Mouse (Mus musculus): ENCODE measurements around the gene Dusp12. TPM values are rescaled to one million over a fixed set of nuclear protein-coding genes. Genes with fewer than 3 reads are reported as not detected.

Gene Dusp12
- polyA plus RNA-seq, 1 experiment: 13.8 TPM

- H3K27me3 ChIP-seq (replicated peaks; ENCODE audit: control insufficient read depth, insufficient read depth, low read length): no peaks in the 10 kb centered on the region
- no peak overlapping the region for H3K27ac ChIP-seq (ENCODE audit: insufficient read depth, low read depth, low read length)
- 53% methylated on average over 4 of the region's 4 CpGs for WGBS
- no peak for DNase-seq
- TF ChIP-seq CTCF (conservative IDR thresholded peaks at IDR 0.05; ENCODE audit: insufficient read depth, insufficient read length, low read depth, low read length): no peak
- TF ChIP-seq POLR2A (IDR thresholded peaks at IDR 0.05; ENCODE audit: low read depth, low read length): no peak
- 0 out of 2 replicates have a peak, but pooled peaks cover 4% of the 10 kb centered on the region for H3K4me1 ChIP-seq (ENCODE audit: control insufficient read depth, insufficient read depth, low read length)
- no peaks in the 10 kb centered on the region for H3K36me3 ChIP-seq (ENCODE audit: control insufficient read depth, insufficient read depth, low read length)
- H3K4me3 ChIP-seq (ENCODE audit: insufficient read depth, low read depth, low read length): no peak overlapping the region
These were observed 22.3 kb downstream of the Dusp12 start for GRCm38 (mm10) chr1:170863033-170863432.

DNA sequence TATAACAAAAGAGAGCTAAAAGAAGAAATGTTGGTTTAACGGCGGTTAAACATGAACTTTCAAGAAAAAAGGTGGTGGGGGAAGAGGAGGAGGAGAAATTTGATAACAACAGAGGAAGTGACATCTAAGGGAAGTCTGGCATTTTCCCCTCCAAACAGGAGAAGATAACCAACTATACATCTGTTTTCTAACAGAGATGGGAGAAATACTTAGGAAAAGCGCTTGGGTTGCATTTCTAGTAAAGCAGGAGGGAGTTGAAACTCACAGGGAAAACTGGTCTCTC lies 23.0 kb downstream of the Dusp12 start:
- Histone ChIP-seq H3K4me3 (ENCODE audit: insufficient read depth, low read depth, low read length) (no peak overlapping the region), H3K27me3 (replicated peaks; ENCODE audit: control insufficient read depth, insufficient read depth, low read length) (no peaks in the 10 kb centered on the region), H3K36me3 (ENCODE audit: control insufficient read depth, insufficient read depth, low read length) (no peaks in the 10 kb centered on the region), H3K27ac (ENCODE audit: insufficient read depth, low read depth, low read length) (no peak overlapping the region), H3K4me1 (ENCODE audit: control insufficient read depth, insufficient read depth, low read length) (0 out of 2 replicates have a peak, but pooled peaks cover 4% of the 10 kb centered on the region)
- 52% methylated on average over 3 of the region's 3 CpGs for WGBS
- TF ChIP-seq CTCF (conservative IDR thresholded peaks at IDR 0.05; ENCODE audit: insufficient read depth, insufficient read length, low read depth, low read length) (no peak), POLR2A (IDR thresholded peaks at IDR 0.05; ENCODE audit: low read depth, low read length) (no peak)
- DNase-seq: no peak

- Histone ChIP-seq H3K27ac (ENCODE audit: insufficient read depth, low read depth, low read length) (no peak overlapping the region), H3K36me3 (ENCODE audit: control insufficient read depth, insufficient read depth, low read length) (no peaks in the 10 kb centered on the region), H3K27me3 (replicated peaks; ENCODE audit: control insufficient read depth, insufficient read depth, low read length) (no peaks in the 10 kb centered on the region), H3K4me3 (ENCODE audit: insufficient read depth, low read depth, low read length) (no peak overlapping the region), H3K4me1 (ENCODE audit: control insufficient read depth, insufficient read depth, low read length) (0 out of 2 replicates have a peak, but pooled peaks cover 4% of the 10 kb centered on the region)
- no peak for TF ChIP-seq CTCF (conservative IDR thresholded peaks at IDR 0.05; ENCODE audit: insufficient read depth, insufficient read length, low read depth, low read length)
- no peak for TF ChIP-seq POLR2A (IDR thresholded peaks at IDR 0.05; ENCODE audit: low read depth, low read length)
- WGBS: 65% methylated on average over 13 of the region's 13 CpGs
- DNase-seq: no peak
These were observed 23.5 kb downstream of the Dusp12 start for GRCm38 (mm10) chr1:170861671-170862434.

GRCm38 (mm10) chr1:170858872-170859271 lies 26.5 kb downstream of the Dusp12 start:
- Histone ChIP-seq H3K27ac (ENCODE audit: insufficient read depth, low read depth, low read length) (no peak overlapping the region), H3K4me3 (ENCODE audit: insufficient read depth, low read depth, low read length) (no peak overlapping the region), H3K36me3 (ENCODE audit: control insufficient read depth, insufficient read depth, low read length) (no peaks in the 10 kb centered on the region; the same call in 1 of the 2 replicates), H3K4me1 (ENCODE audit: control insufficient read depth, insufficient read depth, low read length) (no peaks in the 10 kb centered on the region), H3K27me3 (replicated peaks; ENCODE audit: control insufficient read depth, insufficient read depth, low read length) (no peaks in the 10 kb centered on the region)
- 79% methylated on average over 2 of the region's 2 CpGs for WGBS
- TF ChIP-seq CTCF (conservative IDR thresholded peaks at IDR 0.05; ENCODE audit: insufficient read depth, insufficient read length, low read depth, low read length) (no peak), POLR2A (IDR thresholded peaks at IDR 0.05; ENCODE audit: low read depth, low read length) (no peak)
- no peak for DNase-seq

DNA sequence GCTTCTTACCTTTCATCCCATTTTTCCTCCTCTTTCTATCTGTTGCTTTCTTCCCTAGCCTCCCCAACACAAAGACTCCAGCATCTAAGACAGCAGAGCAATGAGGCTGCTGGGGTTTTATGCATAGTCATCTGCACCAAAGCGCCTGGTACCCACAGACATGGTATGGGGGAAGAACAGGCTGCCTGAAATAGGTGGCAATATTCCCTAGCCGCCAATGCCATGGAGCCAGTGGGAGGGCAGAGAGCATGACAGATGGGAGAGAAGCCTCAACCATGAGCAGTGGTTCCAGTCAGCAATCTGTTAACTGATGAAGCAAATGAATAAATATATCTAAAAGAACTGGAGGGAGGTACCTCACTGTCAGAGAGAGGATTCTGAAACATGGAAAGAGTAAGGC lies 28.0 kb downstream of the Dusp12 start:
- H3K27me3 ChIP-seq (replicated peaks; ENCODE audit: control insufficient read depth, insufficient read depth, low read length): no peaks in the 10 kb centered on the region
- no peaks in the 10 kb centered on the region for H3K4me1 ChIP-seq (ENCODE audit: control insufficient read depth, insufficient read depth, low read length)
- TF ChIP-seq CTCF (conservative IDR thresholded peaks at IDR 0.05; ENCODE audit: insufficient read depth, insufficient read length, low read depth, low read length) (no peak), POLR2A (IDR thresholded peaks at IDR 0.05; ENCODE audit: low read depth, low read length) (no peak)
- no peak overlapping the region for H3K27ac ChIP-seq (ENCODE audit: insufficient read depth, low read depth, low read length)
- no peak for DNase-seq
- WGBS: 84% methylated on average over 2 of the region's 2 CpGs
- H3K4me3 ChIP-seq (ENCODE audit: insufficient read depth, low read depth, low read length): no peak overlapping the region
- no peaks in the 10 kb centered on the region; the same call in 1 of the 2 replicates for H3K36me3 ChIP-seq (ENCODE audit: control insufficient read depth, insufficient read depth, low read length)

DNA sequence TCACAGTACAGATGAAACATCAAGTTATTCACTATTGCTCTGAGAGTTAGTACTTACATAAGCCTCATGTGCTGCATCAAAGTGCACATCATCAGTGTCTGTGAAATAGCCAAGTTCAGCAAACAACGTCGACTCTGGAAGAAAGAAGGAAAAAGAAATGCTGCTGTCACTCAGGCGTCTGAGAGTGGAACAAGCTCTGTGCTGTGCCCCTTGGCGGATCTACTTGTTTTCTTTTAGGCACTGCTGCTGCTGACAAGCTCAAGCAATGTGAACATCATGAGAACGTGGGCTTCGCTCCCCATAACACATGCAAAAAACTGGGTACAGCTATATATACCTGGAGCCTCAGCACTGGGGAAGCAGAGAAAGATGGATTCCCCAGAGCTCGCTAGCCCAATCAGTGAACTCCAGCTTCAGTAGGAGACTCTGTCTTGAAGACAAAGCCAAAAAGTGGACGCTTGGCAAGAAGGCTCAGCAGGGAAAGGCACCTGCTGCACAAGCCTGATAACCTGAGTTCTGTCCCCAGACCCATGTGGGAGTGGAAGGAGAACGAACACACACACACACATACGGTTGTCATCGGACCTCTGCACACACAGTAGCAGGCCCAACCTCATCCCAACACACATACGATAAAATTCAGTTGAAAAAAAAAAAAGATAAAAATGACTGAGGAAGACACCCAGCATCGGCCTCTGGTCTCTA lies 30.1 kb downstream of the Dusp12 start:
- H3K4me1 ChIP-seq (ENCODE audit: control insufficient read depth, insufficient read depth, low read length): no peaks in the 10 kb centered on the region
- no peak for DNase-seq
- H3K27ac ChIP-seq (ENCODE audit: insufficient read depth, low read depth, low read length): no peak overlapping the region
- H3K27me3 ChIP-seq (replicated peaks; ENCODE audit: control insufficient read depth, insufficient read depth, low read length): no peaks in the 10 kb centered on the region
- no peak for TF ChIP-seq POLR2A (IDR thresholded peaks at IDR 0.05; ENCODE audit: low read depth, low read length)
- TF ChIP-seq CTCF (conservative IDR thresholded peaks at IDR 0.05; ENCODE audit: insufficient read depth, insufficient read length, low read depth, low read length): no peak
- no peak overlapping the region for H3K4me3 ChIP-seq (ENCODE audit: insufficient read depth, low read depth, low read length)
- H3K36me3 ChIP-seq (ENCODE audit: control insufficient read depth, insufficient read depth, low read length): no peaks in the 10 kb centered on the region; the same call in 1 of the 2 replicates
- 88% methylated on average over 13 of the region's 13 CpGs for WGBS

- 97% methylated on average over 3 of the region's 3 CpGs for WGBS
- no peak for DNase-seq
- TF ChIP-seq POLR2A (IDR thresholded peaks at IDR 0.05; ENCODE audit: low read depth, low read length) (no peak), CTCF (conservative IDR thresholded peaks at IDR 0.05; ENCODE audit: insufficient read depth, insufficient read length, low read depth, low read length) (no peak)
- H3K4me3 ChIP-seq (ENCODE audit: insufficient read depth, low read depth, low read length): no peak overlapping the region
- H3K27me3 ChIP-seq (replicated peaks; ENCODE audit: control insufficient read depth, insufficient read depth, low read length): no peaks in the 10 kb centered on the region
- H3K27ac ChIP-seq (ENCODE audit: insufficient read depth, low read depth, low read length): no peak overlapping the region
- no peaks in the 10 kb centered on the region for H3K4me1 ChIP-seq (ENCODE audit: control insufficient read depth, insufficient read depth, low read length)
- no peaks in the 10 kb centered on the region; the same call in 1 of the 2 replicates for H3K36me3 ChIP-seq (ENCODE audit: control insufficient read depth, insufficient read depth, low read length)
These were observed 31.7 kb downstream of the Dusp12 start for GRCm38 (mm10) chr1:170853604-170854003.

Data from kidney, adult 2 months (tissue).